Mouse (Mus musculus): ENCODE measurements around the gene Ephb1.

GRCm38 (mm10) chr9:102169706-102170105 lies 184.8 kb downstream of the Ephb1 start:
- TF ChIP-seq CTCF (IDR thresholded peaks at IDR 0.05; ENCODE audit: insufficient read depth, low read depth, low read length), result no peak
- TF ChIP-seq POLR2A (IDR thresholded peaks at IDR 0.05; ENCODE audit: insufficient read depth, low read depth, low read length), result no peak

Measured in olfactory bulb, adult 2 months (tissue).